Mouse (Mus musculus) E14TG2a.4 (cell line): ENCODE measurements around the gene Gng12.

Experiments used
- CTCF ChIP-seq: conservative IDR thresholded peaks from 2 replicates; pipeline ENCODE4 v1.5.1; 2014; ENCODE audit warnings: low read length
- NANOG ChIP-seq: IDR thresholded peaks from 2 replicates; pipeline ENCODE4 v1.6.1; 2014; ENCODE audit warnings: borderline replicate concordance, low read length, mixed read lengths
- POU5F1 ChIP-seq: IDR thresholded peaks from 2 replicates; pipeline ENCODE4 v1.6.1; 2014; ENCODE audit warnings: low read length, borderline replicate concordance

GRCm38 (mm10) chr6:66943367-66944189 lies 47.4 kb downstream of the Gng12 start:
- TF ChIP-seq CTCF (no peak), NANOG (no peak), POU5F1 (no peak)
